Mouse (Mus musculus) layer of hippocampus, postnatal 14 days (tissue): ENCODE measurements at regions not wholly inside any gene's neighbourhood (a gene's known extent, or its start where the extent isn't known, plus 50 kb on each side); places are given as distances from the start of the nearest gene placed in this dataset.
A peak's percentile ranks its signal among the peaks of the same experiment; 100 is the strongest.

Experiments
- DNase-seq, 2 experiments: peaks; one replicate each; pipeline ENCODE4 v3.0.0; 2021 to 2022; ENCODE audit warnings: low spot score in 2 of 2, mixed read lengths in 1 of 2

- peak in 1 of 2 experiments; percentile 28 for DNase-seq
Measured at GRCm38 (mm10) chr15:64590092-64590881, 227.2 kb upstream of the Gm21798 start.

GRCm38 (mm10) chr15:64613503-64613902, 204.0 kb upstream of the Gm21798 start:
- DNase-seq, result no peak

GRCm38 (mm10) chr15:64618471-64618870, 199.0 kb upstream of the Gm21798 start:
- DNase-seq, result no peak

GRCm38 (mm10) chr15:64621876-64622275, 195.6 kb upstream of the Gm21798 start:
- no peak for DNase-seq

- no peak for DNase-seq
Measured at GRCm38 (mm10) chr15:64622591-64622990, 194.9 kb upstream of the Gm21798 start.

- no peak for DNase-seq
Measured at GRCm38 (mm10) chr15:64626359-64626758, 191.1 kb upstream of the Gm21798 start.

GRCm38 (mm10) chr15:64627258-64627657, 190.2 kb upstream of the Gm21798 start:
- peak; percentile 74 to 87 for DNase-seq
